Mouse (Mus musculus) embryonic facial prominence, embryonic 14.5 days (tissue): Measurements from ENCODE around the gene Tlk2. TPM values are rescaled to one million over a fixed set of nuclear protein-coding genes. Genes with fewer than 3 reads are reported as not detected.

Source experiments
- ATAC-seq: fragments of 200-750 bp; cut with Nextera tagmentation; 2 replicates; pipeline ENCODE4 v1.8.0; 2017; ENCODE audit warnings: low read depth, moderate number of reproducible peaks, moderate TSS enrichment
- DNase-seq: peaks from one replicate; pipeline ENCODE4 v3.0.0-alpha.2; 2015; ENCODE audit warnings: low spot score
- H3K27ac ChIP-seq: fragments of 300-500 bp; sonication (generic); replicated peaks from 2 replicates; pipeline ENCODE4 v1.5.1; 2014; ENCODE audit warnings: low read depth, mild to moderate bottlenecking, low read length, moderate library complexity
- H3K27me3 ChIP-seq: fragments of 300-500 bp; sonication (generic); replicated peaks from 2 replicates; pipeline ENCODE4 v1.6.1; 2014; ENCODE audit warnings: low read length; ENCODE audit not compliant: control insufficient read depth, insufficient read depth
- H3K36me3 ChIP-seq: fragments of 300-500 bp; sonication (generic); 2 replicates; pipeline ENCODE4 v1.6.1; 2014; ENCODE audit warnings: low read length, mixed read lengths; ENCODE audit not compliant: control insufficient read depth, insufficient read depth
- H3K4me1 ChIP-seq: fragments of 300-500 bp; sonication (generic); 2 replicates; pipeline ENCODE4 v1.6.1; 2014; ENCODE audit warnings: antibody characterized with exemption, low read length; ENCODE audit not compliant: control insufficient read depth, insufficient read depth
- H3K4me2 ChIP-seq: fragments of 300-500 bp; sonication (generic); 2 replicates; pipeline ENCODE4 v1.6.1; 2014; ENCODE audit warnings: low read depth, mild to moderate bottlenecking, low read length, moderate library complexity, mixed read lengths
- H3K4me3 ChIP-seq: fragments of 300-500 bp; sonication (generic); 2 replicates; pipeline ENCODE4 v1.5.1; 2014; ENCODE audit warnings: low read depth, mild to moderate bottlenecking, low read length
- H3K9ac ChIP-seq: fragments of 300-500 bp; sonication (generic); 2 replicates; pipeline ENCODE4 v1.6.1; 2014; ENCODE audit warnings: low read depth, mild to moderate bottlenecking, low read length, moderate library complexity, mixed read lengths
- H3K9me3 ChIP-seq: fragments of 300-500 bp; sonication (generic); 2 replicates; pipeline ENCODE4 v1.6.1; 2016; ENCODE audit warnings: low read length; ENCODE audit not compliant: control insufficient read depth
- WGBS: fragments of 180-500 bp; shearing (Covaris S2); extraction: QIAGEN DNeasy Blood & Tissue Kit; methylation state at CpG from one replicate; pipeline ENCODE4 v1.1.7; 2014; 5-methylcytosine and 5-hydroxymethylcytosine counted together
- polyA plus RNA-seq: library from polyadenylated mRNA; unstranded; fragments of >200 nt; fragmentation: Nextera tagmentation; extraction: Ambion mirVana; gene quantifications from 2 replicates; pipeline ENCODE4 v1.2.1, GENCODE M21; 2014

Tlk2 gene
- polyA plus RNA-seq, 1 experiment from 2014 or later = 26.3 TPM

DNA sequence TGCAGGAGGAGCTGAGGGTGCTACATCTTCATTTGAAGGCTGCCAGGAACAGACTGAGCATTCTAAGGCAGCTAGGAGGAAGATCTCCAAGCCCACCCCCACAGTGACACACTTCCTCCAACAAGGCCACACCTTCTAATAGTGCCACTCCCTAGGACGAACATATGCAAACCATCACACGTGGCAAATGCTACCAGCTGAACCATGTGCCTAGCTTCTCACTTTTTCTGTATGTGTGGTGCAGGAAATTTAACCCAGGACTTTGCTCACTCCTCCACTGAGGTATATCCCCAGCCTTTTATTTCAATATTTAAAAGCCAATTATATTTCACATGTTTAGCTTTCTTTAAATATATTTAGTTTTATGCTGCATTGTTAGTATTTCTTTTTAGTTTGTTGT, 142.5 kb downstream of the Tlk2 start:
- no peaks in the 10 kb centered on the region for H3K9me3 ChIP-seq
- no peak overlapping the region for H3K27ac ChIP-seq
- H3K4me2 ChIP-seq = no peak overlapping the region
- H3K4me1 ChIP-seq = no peaks in the 10 kb centered on the region
- DNase-seq = no peak
- peaks cover 25% of the 10 kb centered on the region for H3K36me3 ChIP-seq
- no peak for ATAC-seq
- no peak overlapping the region for H3K4me3 ChIP-seq
- no peaks in the 10 kb centered on the region for H3K27me3 ChIP-seq
- WGBS = 54% methylated on average over 2 of the region's 2 CpGs
- no peak overlapping the region for H3K9ac ChIP-seq

DNA sequence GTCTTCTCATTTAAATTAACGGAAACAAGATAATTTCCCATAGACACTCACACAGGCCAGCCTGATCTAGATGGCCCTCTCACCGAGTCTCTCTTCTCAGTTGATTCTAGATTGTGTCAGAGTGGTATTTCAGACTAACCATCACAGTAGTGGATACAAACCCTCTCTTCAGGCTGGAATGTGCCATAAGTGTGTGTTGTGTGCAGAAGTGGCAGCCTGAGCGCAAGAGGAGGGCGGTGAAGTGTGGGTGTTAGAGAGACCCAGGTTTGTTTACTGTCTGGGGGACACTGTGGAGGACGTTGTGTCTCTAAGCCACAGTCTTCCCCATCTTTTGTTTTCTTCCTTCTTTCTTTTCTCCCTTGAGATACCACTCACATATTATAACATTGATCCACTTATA, 144.9 kb downstream of the Tlk2 start:
- no peaks in the 10 kb centered on the region for H3K9me3 ChIP-seq
- no peak for ATAC-seq
- no peaks in the 10 kb centered on the region for H3K4me1 ChIP-seq
- no peak overlapping the region for H3K27ac ChIP-seq
- no peaks in the 10 kb centered on the region for H3K27me3 ChIP-seq
- H3K9ac ChIP-seq = no peak overlapping the region
- peaks cover 43% of the 10 kb centered on the region for H3K36me3 ChIP-seq
- no peak for DNase-seq
- 78% methylated on average over 5 of the region's 5 CpGs for WGBS
- H3K4me2 ChIP-seq = no peak overlapping the region
- H3K4me3 ChIP-seq = no peak overlapping the region

DNA sequence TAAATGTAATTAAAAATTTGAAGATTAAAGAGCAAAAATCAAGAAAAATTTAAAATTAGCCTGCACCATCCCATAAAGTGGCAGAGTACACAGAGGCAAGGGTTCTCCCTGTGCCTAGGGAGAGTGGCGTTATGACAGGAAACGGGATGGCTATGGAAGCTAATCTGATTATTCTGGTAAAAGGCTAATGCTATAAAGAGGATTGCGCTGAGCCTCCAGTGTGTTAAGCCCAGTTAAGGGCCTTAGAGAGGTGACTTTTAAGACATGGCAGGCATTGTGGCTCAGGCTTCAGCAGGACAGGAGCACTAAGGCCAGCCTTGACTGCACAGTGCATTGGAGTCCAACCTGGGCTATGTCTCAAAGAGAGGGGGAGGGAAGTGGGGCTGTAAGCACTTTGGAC, 148.5 kb downstream of the Tlk2 start:
- Histone ChIP-seq H3K27me3 (no peaks in the 10 kb centered on the region), H3K4me2 (no peak overlapping the region), H3K27ac (no peak overlapping the region), H3K9me3 (no peaks in the 10 kb centered on the region), H3K4me1 (no peaks in the 10 kb centered on the region), H3K4me3 (no peak overlapping the region), H3K9ac (no peak overlapping the region), H3K36me3 (peaks cover 41% of the 10 kb centered on the region)
- ATAC-seq (no peak), DNase-seq (no peak)
- WGBS = 85% methylated on average over 3 of the region's 3 CpGs

DNA sequence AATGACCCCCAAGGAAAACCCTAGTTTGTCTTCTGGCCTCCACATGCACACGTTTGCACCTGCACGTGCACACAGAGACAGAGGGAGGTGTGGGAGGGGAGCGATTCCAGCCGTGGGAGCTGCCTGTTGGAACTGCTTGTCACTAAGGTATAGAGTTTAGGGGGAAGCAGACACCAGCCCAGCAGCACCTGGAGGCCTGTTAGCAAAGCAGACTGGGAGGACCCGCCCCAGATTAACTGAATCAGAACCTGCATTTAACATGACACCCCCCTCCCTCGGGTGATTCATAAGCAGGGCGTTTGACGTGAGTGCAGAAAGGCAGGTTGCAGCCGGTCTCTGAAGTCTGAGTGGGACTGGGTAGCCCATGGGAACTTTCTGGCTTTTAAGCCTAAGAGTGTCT, 151.4 kb downstream of the Tlk2 start:
- H3K27me3 ChIP-seq = no peaks in the 10 kb centered on the region
- peak overlapping the region; percentile 23; the same call in 1 of the 2 replicates for H3K27ac ChIP-seq
- H3K4me1 ChIP-seq = no peaks in the 10 kb centered on the region
- no peak overlapping the region for H3K4me2 ChIP-seq
- H3K9me3 ChIP-seq = no peaks in the 10 kb centered on the region
- WGBS = 51% methylated on average over 9 of the region's 9 CpGs
- DNase-seq (peak; percentile 85), ATAC-seq (peak; percentile 60)
- H3K36me3 ChIP-seq = peaks cover 52% of the 10 kb centered on the region
- no peak overlapping the region for H3K9ac ChIP-seq
- no peak overlapping the region for H3K4me3 ChIP-seq

DNA sequence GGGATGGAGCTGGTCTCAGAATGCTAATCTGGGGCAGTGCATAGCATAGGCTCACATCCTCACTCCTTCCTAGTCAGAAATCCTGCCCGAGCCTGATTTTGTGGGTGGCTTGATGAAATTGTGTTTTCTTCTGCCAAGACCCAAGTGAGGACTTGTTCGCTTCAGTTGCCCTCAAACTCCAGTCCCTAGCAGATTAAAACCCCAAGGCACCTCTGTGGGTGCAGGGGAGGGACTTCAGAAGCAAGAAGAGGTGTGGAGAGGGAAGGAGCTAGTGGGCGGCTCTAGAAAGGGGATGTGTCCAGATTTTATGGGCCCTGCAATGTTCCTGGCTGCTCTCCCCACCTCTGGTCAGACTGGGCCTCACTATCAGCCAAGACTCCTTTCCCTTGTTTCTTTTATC, 152.5 kb downstream of the Tlk2 start:
- Histone ChIP-seq H3K4me3 (no peak overlapping the region), H3K4me2 (no peak overlapping the region), H3K27ac (no peak overlapping the region), H3K9ac (no peak overlapping the region), H3K27me3 (no peaks in the 10 kb centered on the region), H3K36me3 (peaks cover 45% of the 10 kb centered on the region), H3K9me3 (no peaks in the 10 kb centered on the region), H3K4me1 (no peaks in the 10 kb centered on the region)
- DNase-seq = no peak
- ATAC-seq = no peak
- 81% methylated on average over 3 of the region's 3 CpGs for WGBS

DNA sequence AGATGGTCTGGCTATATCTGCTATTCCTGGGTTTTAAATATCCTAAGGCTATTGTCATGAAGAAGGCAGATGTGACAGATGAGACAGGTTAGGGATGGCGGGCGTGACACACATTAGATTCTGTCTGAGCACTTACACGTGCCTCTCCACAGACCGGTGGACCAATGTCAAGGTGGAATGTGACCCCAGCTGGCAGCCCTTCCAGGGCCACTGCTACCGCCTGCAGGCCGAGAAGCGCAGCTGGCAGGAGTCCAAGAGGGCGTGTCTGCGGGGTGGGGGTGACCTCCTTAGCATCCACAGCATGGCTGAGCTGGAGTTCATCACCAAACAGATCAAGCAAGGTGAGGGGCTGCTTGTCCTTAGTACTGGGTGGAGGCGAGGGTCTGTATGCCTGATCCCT, 153.1 kb downstream of the Tlk2 start:
- peak; percentile 52 for DNase-seq
- Histone ChIP-seq H3K4me1 (no peaks in the 10 kb centered on the region), H3K4me3 (no peak overlapping the region), H3K4me2 (no peak overlapping the region), H3K9me3 (no peaks in the 10 kb centered on the region), H3K27ac (no peak overlapping the region), H3K27me3 (no peaks in the 10 kb centered on the region), H3K36me3 (peaks cover 45% of the 10 kb centered on the region), H3K9ac (no peak overlapping the region)
- ATAC-seq = no peak
- WGBS = 35% methylated on average over 10 of the region's 10 CpGs

DNA sequence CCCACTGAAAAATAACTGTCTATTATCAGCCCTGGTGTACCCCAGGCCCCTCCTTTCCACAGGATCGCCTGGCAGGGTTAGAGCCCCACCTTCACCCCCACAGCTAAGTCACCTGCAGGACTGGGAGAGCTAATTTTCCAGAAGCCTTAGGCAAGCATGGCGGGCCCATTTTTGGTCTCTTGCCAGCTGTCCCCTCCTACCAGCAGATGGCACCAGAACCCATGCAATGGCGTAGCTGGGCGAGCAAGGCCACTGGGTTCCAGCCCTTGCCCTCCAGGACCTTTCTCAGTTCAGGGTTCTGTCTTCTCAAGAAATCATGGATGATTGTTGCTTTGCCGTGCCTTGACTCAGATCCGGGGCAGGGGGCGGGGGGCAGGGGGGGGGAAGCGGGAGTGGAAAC, 153.9 kb downstream of the Tlk2 start:
- peak; percentile 52 for DNase-seq
- H3K9ac ChIP-seq = no peak overlapping the region
- H3K27ac ChIP-seq = no peak overlapping the region
- no peak for ATAC-seq
- H3K9me3 ChIP-seq = no peaks in the 10 kb centered on the region
- no peak overlapping the region for H3K4me2 ChIP-seq
- H3K4me1 ChIP-seq = no peaks in the 10 kb centered on the region
- peaks cover 40% of the 10 kb centered on the region for H3K36me3 ChIP-seq
- 63% methylated on average over 6 of the region's 8 CpGs for WGBS
- no peaks in the 10 kb centered on the region for H3K27me3 ChIP-seq
- H3K4me3 ChIP-seq = no peak overlapping the region

Other genes starting within 250 kb of the Tlk2 start
- not detected in 2 replicates for gene Efcab3, start 115.2 kb upstream of the Tlk2 start, polyA plus RNA-seq
- 25.5 and 33.5 TPM in 2 replicates for gene Mettl2, start 52.4 kb upstream of the Tlk2 start, polyA plus RNA-seq
- gene Gm10842, start 31.9 kb upstream of the Tlk2 start, polyA plus RNA-seq = not detected in 2 replicates
- gene Mrc2, start 113.8 kb downstream of the Tlk2 start, polyA plus RNA-seq = 23.9 and 27.3 TPM in 2 replicates